Comparison of ENCODE assay signal across 16 mouse cellular contexts in the genomic region with DNA sequence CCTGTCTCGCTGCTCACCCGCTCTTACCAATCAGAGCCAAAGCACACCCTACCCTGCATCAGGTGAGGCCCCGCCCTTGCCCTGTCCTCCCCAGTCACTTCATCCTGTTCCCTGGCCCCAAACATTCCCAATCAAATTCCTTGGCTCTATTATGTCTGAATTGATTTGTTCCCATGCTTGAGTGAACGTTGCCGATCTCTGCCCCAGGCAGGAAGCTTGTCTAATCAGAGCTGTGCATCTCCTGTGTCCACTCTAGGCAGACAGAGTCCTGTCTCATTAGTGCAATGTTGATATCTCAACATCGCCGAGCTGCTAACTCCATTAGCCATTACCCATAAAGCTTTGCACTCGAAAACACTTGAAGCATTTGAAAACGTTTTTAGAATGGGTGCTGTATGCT.
A peak's percentile ranks its signal among the peaks of the same experiment; 100 is the strongest.
DNase-seq lines count a peak whose midpoint lies in the region; ATAC-seq and TF ChIP-seq lines count a peak whose summit lies in the region.
"Had no signal": no experiment of that assay in that cellular context is flagged by ENCODE, and none has a peak within 500 bp of the region (broad histone marks: within the 10 kb centered on the region; RNA-seq: fewer than 3 reads in every experiment).

No protein-coding gene starts in this region.

- H3K27ac ChIP-seq in kidney, adult 2 months (ENCODE audit: insufficient read depth, low read depth, low read length), result no peak overlapping the region
- no peak overlapping the region for H3K27ac ChIP-seq in neural tube, embryonic 15.5 days (replicated peaks)
- H3K27ac ChIP-seq: embryonic facial prominence, embryonic 12.5 days; forebrain, embryonic 15.5 days; heart, adult 2 months; hindbrain, embryonic 15.5 days had no signal

- no peak for TF ChIP-seq POLR2A in kidney, adult 2 months (IDR thresholded peaks at IDR 0.05; ENCODE audit: low read depth, low read length)

- no peak for DNase-seq in kidney, adult 2 months
- DNase-seq in kidney, postnatal 14 days, result no peak
- DNase-seq in neural tube, embryonic 10.5 days (ENCODE audit: extremely low spot score, low spot score), result no peak
- DNase-seq in retina, embryonic 14.5 days (ENCODE audit: low spot score), result peak; percentile 69
- DNase-seq in embryo, embryonic 10 days (ENCODE audit: low spot score), result no peak
- DNase-seq: adrenal gland, postnatal 10 days; cerebellum, adult 11 months; cerebellum, adult 8-10 months; cerebellum, postnatal 14 days; gastrocnemius, postnatal 36 days; heart, adult 2 months had no signal

- 61% methylated on average over 9 of the region's 9 CpGs for WGBS in kidney, adult 2 months
- 73% methylated on average over 9 of the region's 9 CpGs for WGBS in neural tube, embryonic 15.5 days

- H3K9ac ChIP-seq in neural tube, embryonic 15.5 days (replicated peaks), result no peak overlapping the region
- H3K9ac ChIP-seq: embryonic facial prominence, embryonic 12.5 days; forebrain, embryonic 15.5 days; heart, embryonic 12.5 days; hindbrain, embryonic 15.5 days had no signal

- no peak for TF ChIP-seq CTCF in kidney, adult 2 months (conservative IDR thresholded peaks at IDR 0.05; ENCODE audit: insufficient read depth, insufficient read length, low read depth, low read length)

- peak overlapping the region; percentile 10; the same call in 1 of the 2 replicates for H3K4me3 ChIP-seq in kidney, adult 2 months (ENCODE audit: insufficient read depth, low read depth, low read length)
- no peak overlapping the region for H3K4me3 ChIP-seq in neural tube, embryonic 15.5 days (replicated peaks)
- H3K4me3 ChIP-seq: embryonic facial prominence, embryonic 12.5 days; forebrain, embryonic 15.5 days; heart, adult 2 months; heart, embryonic 12.5 days; hindbrain, embryonic 15.5 days had no signal

- H3K9me3 ChIP-seq in neural tube, embryonic 15.5 days (replicated peaks), result no peaks in the 10 kb centered on the region
- H3K9me3 ChIP-seq: embryonic facial prominence, embryonic 12.5 days; forebrain, embryonic 15.5 days; heart, embryonic 12.5 days; hindbrain, embryonic 15.5 days had no signal

- H3K27me3 ChIP-seq in kidney, adult 2 months (replicated peaks; ENCODE audit: control insufficient read depth, insufficient read depth, low read length), result no peaks in the 10 kb centered on the region
- H3K27me3 ChIP-seq in neural tube, embryonic 15.5 days (replicated peaks), result no peaks in the 10 kb centered on the region
- H3K27me3 ChIP-seq: embryonic facial prominence, embryonic 12.5 days; forebrain, embryonic 15.5 days; heart, embryonic 12.5 days; hindbrain, embryonic 15.5 days had no signal

- H3K4me1 ChIP-seq in kidney, adult 2 months (ENCODE audit: control insufficient read depth, insufficient read depth, low read length), result no peaks in the 10 kb centered on the region
- peaks cover 11% of the 10 kb centered on the region; the same call in 1 of the 2 replicates for H3K4me1 ChIP-seq in neural tube, embryonic 15.5 days

- H3K36me3 ChIP-seq in kidney, adult 2 months (ENCODE audit: control insufficient read depth, insufficient read depth, low read length), result no peaks in the 10 kb centered on the region
- no peaks in the 10 kb centered on the region for H3K36me3 ChIP-seq in neural tube, embryonic 15.5 days
- H3K36me3 ChIP-seq: embryonic facial prominence, embryonic 12.5 days; forebrain, embryonic 15.5 days; heart, embryonic 12.5 days; hindbrain, embryonic 15.5 days had no signal

- peak overlapping the region; percentile 19 for H3K4me2 ChIP-seq in neural tube, embryonic 15.5 days
- H3K4me2 ChIP-seq: embryonic facial prominence, embryonic 12.5 days; forebrain, embryonic 15.5 days; heart, embryonic 12.5 days; hindbrain, embryonic 15.5 days had no signal

- no peak for ATAC-seq in neural tube, embryonic 15.5 days (ENCODE audit: low FRiP score)
- ATAC-seq: forebrain, embryonic 15.5 days had no signal
